Mouse (Mus musculus): ENCODE measurements around the gene Clmn. TPM values are rescaled to one million over a fixed set of nuclear protein-coding genes. Genes with fewer than 3 reads are reported as not detected.

Clmn gene
- total and polyA plus RNA-seq, 3 experiments, result not detected

GRCm38 (mm10) chr12:104824244-104824906 lies 40.5 kb downstream of the Clmn start:
- H3K4me3 ChIP-seq (ENCODE audit: control insufficient read depth in 1 of 2, insufficient read depth in 1 of 2, low read depth in 2 of 2, low read length in 2 of 2), result peak overlapping the region; percentile 8 to 28; a peak in 3 of 4 replicates
- H3K27ac ChIP-seq (ENCODE audit: control insufficient read depth, low read depth, low read length), result peak overlapping the region; percentile 84
- H3K9me3 ChIP-seq (replicated peaks; ENCODE audit: insufficient read depth, low read length), result no peaks in the 10 kb centered on the region
- H3K4me1 ChIP-seq (ENCODE audit: control insufficient read depth in 1 of 2, insufficient read depth in 2 of 2, low read length in 2 of 2), result peaks cover 1 to 35% of the 10 kb centered on the region in 2 experiments; a peak in 3 of 4 replicates
- H3K9ac ChIP-seq (ENCODE audit: control insufficient read depth, low read depth, low read length, poor library complexity, severe bottlenecking), result peak overlapping the region; percentile 18; the same call in 1 of the 2 replicates
- H3K27me3 ChIP-seq (ENCODE audit: control insufficient read depth in 1 of 2, insufficient read depth in 2 of 2, low read length in 2 of 2), result no peaks in the 10 kb centered on the region
- no peaks in the 10 kb centered on the region for H3K79me2 ChIP-seq (ENCODE audit: control insufficient read depth, insufficient read depth, low read length, poor library complexity)
- TF ChIP-seq MEF2A (IDR thresholded peaks at IDR 0.05; ENCODE audit: extremely low read depth, insufficient replicate concordance, low read depth, low read length, poor library complexity, severe bottlenecking), result peak; percentile 83; the same call in 1 of the 2 replicates
- TF ChIP-seq SIN3A (IDR thresholded peaks at IDR 0.05; ENCODE audit: low read length), result no peak
- peak; percentile 72 for TF ChIP-seq MXI1 (IDR thresholded peaks at IDR 0.05; ENCODE audit: low read depth, low read length)
- TF ChIP-seq NRF1 (IDR thresholded peaks at IDR 0.05; ENCODE audit: insufficient read depth, low read depth, low read length, poor library complexity, severe bottlenecking), result no peak
- peak; percentile 95 for TF ChIP-seq TCF12 (IDR thresholded peaks at IDR 0.05; ENCODE audit: low read depth, low read length)
- TF ChIP-seq HCFC1 (IDR thresholded peaks at IDR 0.05; ENCODE audit: low read depth, low read length), result peak; percentile 29; the same call in 1 of the 2 replicates
- peak; percentile 16; the same call in 1 of the 2 replicates for TF ChIP-seq ELF1 (IDR thresholded peaks at IDR 0.05; ENCODE audit: low read depth, low read length)
- TF ChIP-seq RCOR1 (IDR thresholded peaks at IDR 0.05; ENCODE audit: low read depth, low read length), result peak; percentile 80
- TF ChIP-seq CHD2 (IDR thresholded peaks at IDR 0.05; ENCODE audit: low read length), result no peak
- 0 out of 2 replicates have a peak, but pooled peaks have one; percentile 48 for TF ChIP-seq ZKSCAN1 (IDR thresholded peaks at IDR 0.05; ENCODE audit: low read depth, low read length)
- TF ChIP-seq USF1 (IDR thresholded peaks at IDR 0.05; ENCODE audit: low read depth, low read length), result peak; percentile 70
- TF ChIP-seq POLR2AphosphoS5 (IDR thresholded peaks at IDR 0.05; ENCODE audit: borderline replicate concordance, low read depth, low read length), result no peak
- TF ChIP-seq UBTF (IDR thresholded peaks at IDR 0.05; ENCODE audit: borderline replicate concordance, insufficient read depth, low read depth, low read length), result no peak
- TF ChIP-seq MYC (IDR thresholded peaks at IDR 0.05; ENCODE audit: low read depth, low read length), result peak; percentile 83
- no peak for TF ChIP-seq USF2 (IDR thresholded peaks at IDR 0.05; ENCODE audit: borderline replicate concordance in 1 of 2, insufficient read depth in 1 of 2, low read depth in 1 of 2, low read length in 2 of 2)
- peak; percentile 97 for TF ChIP-seq ZNF384 (IDR thresholded peaks at IDR 0.05; ENCODE audit: low read depth, low read length)
- TF ChIP-seq NELFE (IDR thresholded peaks at IDR 0.05; ENCODE audit: low read depth, low read length), result no peak
- no peak for TF ChIP-seq TBP (IDR thresholded peaks at IDR 0.05; ENCODE audit: low read depth, low read length)
- TF ChIP-seq TAL1 (IDR thresholded peaks at IDR 0.05; ENCODE audit: low read length), result peak; percentile 95
- TF ChIP-seq EP300 (IDR thresholded peaks at IDR 0.05; ENCODE audit: low read depth in 1 of 2, low read length in 2 of 2), result peak; percentile 92 to 93
- peak; percentile 95 for TF ChIP-seq ETS1 (IDR thresholded peaks at IDR 0.05; ENCODE audit: low read depth, low read length)
- TF ChIP-seq MAX (IDR thresholded peaks at IDR 0.05; ENCODE audit: low read length), result peak; percentile 85
- no peak for TF ChIP-seq MYB (IDR thresholded peaks at IDR 0.05; ENCODE audit: low read depth, low read length)
- TF ChIP-seq MAFK (IDR thresholded peaks at IDR 0.05; ENCODE audit: borderline replicate concordance, low read depth, low read length), result peak; percentile 38; the same call in 1 of the 2 replicates
- TF ChIP-seq GATA1 (IDR thresholded peaks at IDR 0.05; ENCODE audit: low read depth, low read length), result peak; percentile 86
- peak; percentile 58; the same call in 1 of the 2 replicates for TF ChIP-seq BHLHE40 (IDR thresholded peaks at IDR 0.05; ENCODE audit: borderline replicate concordance, low read depth, low read length)
- DNase-seq (ENCODE audit: low read depth, low spot score), result peak; percentile 98
- peaks cover 0 to 12% of the 10 kb centered on the region in 2 experiments; a peak in 2 of 4 replicates for H3K36me3 ChIP-seq (ENCODE audit: control insufficient read depth in 1 of 2, insufficient read depth in 2 of 2, low read length in 2 of 2)
